Mouse (Mus musculus): ENCODE data around the gene Fancc. TPM values are rescaled to one million over a fixed set of nuclear protein-coding genes. Genes with fewer than 3 reads are reported as not detected.

Fancc gene
- polyA plus RNA-seq, 1 experiment = 8.1 TPM

DNA sequence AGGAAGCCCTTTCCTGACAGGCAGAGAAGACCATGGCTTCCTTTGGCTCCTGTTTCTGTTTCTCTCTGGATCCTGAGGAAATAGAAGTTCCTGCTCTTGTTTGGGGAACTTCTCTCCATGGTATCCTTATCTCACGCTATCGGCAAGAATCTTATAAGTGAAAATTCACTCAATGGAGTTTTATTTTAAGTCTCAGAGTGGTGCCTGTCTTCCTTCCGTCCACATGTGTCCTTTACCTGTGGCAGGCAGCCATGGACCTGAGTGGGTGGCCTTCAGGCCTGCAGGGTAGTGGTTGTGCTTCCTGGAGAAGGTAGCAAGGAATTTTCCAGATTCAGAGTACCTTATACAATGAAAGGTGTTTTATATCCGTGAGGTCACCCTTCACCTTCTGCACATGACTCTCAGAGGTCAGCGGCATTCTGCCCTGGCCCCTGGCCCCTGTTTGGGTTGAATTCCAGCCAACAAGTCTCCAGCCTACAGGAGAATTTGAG, 218.9 kb downstream of the Fancc start:
- TF ChIP-seq POLR2AphosphoS2 (IDR thresholded peaks at IDR 0.05; ENCODE audit: insufficient read length, low read depth) (no peak), TCF3 (IDR thresholded peaks at IDR 0.05; ENCODE audit: insufficient read length, low read depth) (no peak), REST (IDR thresholded peaks at IDR 0.05; ENCODE audit: insufficient read depth, insufficient read length) (no peak), MAX (IDR thresholded peaks at IDR 0.05; ENCODE audit: low read depth) (no peak), MYOD1 (IDR thresholded peaks at IDR 0.05; ENCODE audit: control insufficient read depth in 1 of 3, insufficient read length in 2 of 3, low read depth in 2 of 3) (no peak), E2F4 (IDR thresholded peaks at IDR 0.05; ENCODE audit: insufficient read depth) (no peak), USF1 (IDR thresholded peaks at IDR 0.05; ENCODE audit: low read depth) (no peak), POLR2A (IDR thresholded peaks at IDR 0.05; ENCODE audit: insufficient read length, low read depth) (no peak), SRF (IDR thresholded peaks at IDR 0.05; ENCODE audit: control insufficient read depth, insufficient read length, low read depth) (no peak), MYOG (IDR thresholded peaks at IDR 0.05; ENCODE audit: control insufficient read depth in 1 of 3, insufficient read depth in 1 of 3, insufficient read length in 2 of 3, low read depth in 2 of 3) (no peak), TCF12 (IDR thresholded peaks at IDR 0.05; ENCODE audit: insufficient read depth, poor library complexity, severe bottlenecking) (no peak), CEBPB (IDR thresholded peaks at IDR 0.05; ENCODE audit: insufficient read depth, poor library complexity, severe bottlenecking) (no peak)
- peak overlapping the region; percentile 18 for H3K4me3 ChIP-seq
- H3K36me3 ChIP-seq (ENCODE audit: control insufficient read depth, insufficient read depth) = peaks cover 18% of the 10 kb centered on the region
- H3ac ChIP-seq (ENCODE audit: control insufficient read depth, insufficient read length) = no peak overlapping the region
- peak overlapping the region; percentile 94 for H3K4me2 ChIP-seq (ENCODE audit: low read depth)
- peaks cover 100% of the 10 kb centered on the region for H3K79me2 ChIP-seq (ENCODE audit: control insufficient read depth, insufficient read depth)
- no peaks in the 10 kb centered on the region for H3K27me3 ChIP-seq (ENCODE audit: control insufficient read depth, insufficient read depth, insufficient read length)

DNA sequence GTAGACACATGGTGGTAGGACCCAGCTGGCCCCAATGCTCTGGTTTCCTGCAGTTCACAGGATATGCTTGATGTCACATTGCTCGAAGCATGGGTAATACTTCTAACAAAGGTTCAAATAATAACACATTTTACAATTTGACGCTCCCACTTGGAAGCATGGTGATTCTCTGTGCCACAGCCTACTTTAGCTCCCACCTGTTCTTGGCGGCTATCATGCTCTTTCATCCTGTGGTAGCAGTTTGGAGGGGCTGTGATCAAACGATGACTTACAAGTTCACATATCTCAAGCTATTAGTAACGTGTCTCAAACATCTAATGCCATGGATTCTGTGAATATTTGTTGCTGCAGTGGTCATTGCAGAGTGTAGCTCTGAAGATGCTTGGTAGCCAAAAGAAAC, 219.8 kb downstream of the Fancc start:
- peaks cover 10% of the 10 kb centered on the region for H3K36me3 ChIP-seq (ENCODE audit: control insufficient read depth, insufficient read depth)
- H3K27me3 ChIP-seq (ENCODE audit: control insufficient read depth, insufficient read depth, insufficient read length) = no peaks in the 10 kb centered on the region
- TF ChIP-seq E2F4 (IDR thresholded peaks at IDR 0.05; ENCODE audit: insufficient read depth) (no peak), MYOG (IDR thresholded peaks at IDR 0.05; ENCODE audit: control insufficient read depth in 1 of 3, insufficient read depth in 1 of 3, insufficient read length in 2 of 3, low read depth in 2 of 3) (peak in 1 of 3 experiments; percentile 27), MYOD1 (IDR thresholded peaks at IDR 0.05; ENCODE audit: control insufficient read depth in 1 of 3, insufficient read length in 2 of 3, low read depth in 2 of 3) (peak in 2 of 3 experiments; percentile 64 to 76)
- peak overlapping the region; percentile 24 for H3K4me3 ChIP-seq
- H3K4me2 ChIP-seq (ENCODE audit: low read depth) = peak overlapping the region; percentile 94
- H3K79me2 ChIP-seq (ENCODE audit: control insufficient read depth, insufficient read depth) = peaks cover 100% of the 10 kb centered on the region
- H3ac ChIP-seq (ENCODE audit: control insufficient read depth, insufficient read length) = no peak overlapping the region

DNA sequence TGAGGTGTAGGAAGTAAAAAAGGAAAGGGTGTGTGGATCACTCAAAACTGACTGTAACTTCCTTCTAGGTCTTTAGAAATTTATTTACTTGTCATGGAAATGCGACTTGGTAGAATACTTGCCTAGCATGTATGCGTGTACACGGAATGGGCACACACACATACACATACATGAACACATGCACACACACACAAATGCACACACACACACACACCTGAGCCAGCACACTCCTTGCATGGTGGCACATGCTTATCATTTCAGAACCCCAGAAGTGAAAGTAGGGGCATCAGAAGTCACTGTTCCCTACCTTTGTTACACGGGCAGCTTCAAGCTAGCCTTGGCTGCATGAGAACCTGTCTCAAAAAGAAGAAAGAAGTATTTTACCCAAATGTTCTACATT, 220.7 kb downstream of the Fancc start:
- peaks cover under 1% of the 10 kb centered on the region for H3K36me3 ChIP-seq (ENCODE audit: control insufficient read depth, insufficient read depth)
- H3K4me2 ChIP-seq (ENCODE audit: low read depth) = peak overlapping the region; percentile 94
- no peaks in the 10 kb centered on the region for H3K27me3 ChIP-seq (ENCODE audit: control insufficient read depth, insufficient read depth, insufficient read length)
- no peak overlapping the region for H3ac ChIP-seq (ENCODE audit: control insufficient read depth, insufficient read length)
- TF ChIP-seq POLR2A (IDR thresholded peaks at IDR 0.05; ENCODE audit: insufficient read length, low read depth) = peak; percentile 50
- TF ChIP-seq TCF3 (IDR thresholded peaks at IDR 0.05; ENCODE audit: insufficient read length, low read depth) = no peak
- TF ChIP-seq POLR2AphosphoS2 (IDR thresholded peaks at IDR 0.05; ENCODE audit: insufficient read length, low read depth) = peak; percentile 72
- H3K79me2 ChIP-seq (ENCODE audit: control insufficient read depth, insufficient read depth) = peaks cover 100% of the 10 kb centered on the region
- H3K4me3 ChIP-seq = peak overlapping the region; percentile 24

- Histone ChIP-seq H3K4me2 (ENCODE audit: low read depth) (peak overlapping the region; percentile 94), H3K79me2 (ENCODE audit: control insufficient read depth, insufficient read depth) (peaks cover 100% of the 10 kb centered on the region), H3ac (ENCODE audit: control insufficient read depth, insufficient read length) (no peak overlapping the region), H3K36me3 (ENCODE audit: control insufficient read depth, insufficient read depth) (peaks cover 9% of the 10 kb centered on the region), H3K27me3 (ENCODE audit: control insufficient read depth, insufficient read depth, insufficient read length) (no peaks in the 10 kb centered on the region), H3K4me3 (peak overlapping the region; percentile 24)
- no peak for TF ChIP-seq TCF12 (IDR thresholded peaks at IDR 0.05; ENCODE audit: insufficient read depth, poor library complexity, severe bottlenecking)
- no peak for TF ChIP-seq POLR2A (IDR thresholded peaks at IDR 0.05; ENCODE audit: insufficient read length, low read depth)
- TF ChIP-seq MYOD1 (IDR thresholded peaks at IDR 0.05; ENCODE audit: control insufficient read depth in 1 of 3, insufficient read length in 2 of 3, low read depth in 2 of 3) = no peak
- TF ChIP-seq CEBPB (IDR thresholded peaks at IDR 0.05; ENCODE audit: insufficient read depth, poor library complexity, severe bottlenecking) = no peak
- TF ChIP-seq MYOG (IDR thresholded peaks at IDR 0.05; ENCODE audit: control insufficient read depth in 1 of 3, insufficient read depth in 1 of 3, insufficient read length in 2 of 3, low read depth in 2 of 3) = no peak
- no peak for TF ChIP-seq USF1 (IDR thresholded peaks at IDR 0.05; ENCODE audit: low read depth)
- no peak for TF ChIP-seq POLR2AphosphoS2 (IDR thresholded peaks at IDR 0.05; ENCODE audit: insufficient read length, low read depth)
These were observed 222.5 kb downstream of the Fancc start for GRCm38 (mm10) chr13:63274488-63275166.

DNA sequence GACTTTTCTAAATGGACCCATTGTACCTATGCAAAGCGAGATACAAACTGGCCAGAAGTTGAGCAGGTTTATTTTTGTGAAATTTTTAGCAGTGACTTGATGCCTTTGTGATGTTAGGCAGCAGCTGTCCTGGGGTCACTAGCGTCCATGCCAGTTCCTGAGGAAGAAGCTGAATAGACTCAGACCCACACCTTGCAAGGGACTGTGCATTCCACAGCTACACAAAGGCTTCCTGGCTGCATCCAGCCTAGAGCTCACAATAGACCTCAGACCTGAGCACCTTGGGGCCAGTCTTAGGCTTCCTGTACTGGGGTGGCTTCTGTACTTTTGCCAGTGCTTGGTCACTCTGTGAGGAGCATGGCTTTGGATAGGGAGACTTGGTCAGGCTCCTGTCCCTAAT, 223.2 kb downstream of the Fancc start:
- Histone ChIP-seq H3K27me3 (ENCODE audit: control insufficient read depth, insufficient read depth, insufficient read length) (no peaks in the 10 kb centered on the region), H3K4me3 (peak overlapping the region; percentile 24), H3K4me2 (ENCODE audit: low read depth) (peak overlapping the region; percentile 94), H3K79me2 (ENCODE audit: control insufficient read depth, insufficient read depth) (peaks cover 100% of the 10 kb centered on the region), H3ac (ENCODE audit: control insufficient read depth, insufficient read length) (no peak overlapping the region), H3K36me3 (ENCODE audit: control insufficient read depth, insufficient read depth) (peaks cover 9% of the 10 kb centered on the region)
- no peak for TF ChIP-seq MAX (IDR thresholded peaks at IDR 0.05; ENCODE audit: low read depth)
- peak; percentile 31 to 53 (median 51) for TF ChIP-seq MYOD1 (IDR thresholded peaks at IDR 0.05; ENCODE audit: control insufficient read depth in 1 of 3, insufficient read length in 2 of 3, low read depth in 2 of 3)
- TF ChIP-seq REST (IDR thresholded peaks at IDR 0.05; ENCODE audit: insufficient read depth, insufficient read length) = no peak
- peak; percentile 71 for TF ChIP-seq POLR2AphosphoS2 (IDR thresholded peaks at IDR 0.05; ENCODE audit: insufficient read length, low read depth)
- TF ChIP-seq POLR2A (IDR thresholded peaks at IDR 0.05; ENCODE audit: insufficient read length, low read depth) = peak; percentile 28

Measured in myocyte (in vitro differentiated cells).